Mouse (Mus musculus) midbrain, embryonic 15.5 days (tissue): ENCODE data around the gene Rtl10. TPM values are rescaled to one million over a fixed set of nuclear protein-coding genes. Genes with fewer than 3 reads are reported as not detected.

Source experiments
- ATAC-seq: fragments of 200-750 bp; cut with Nextera tagmentation; replicated peaks from 2 replicates; pipeline ENCODE4 v1.8.0; 2017; ENCODE audit warnings: moderate TSS enrichment
- H3K27ac ChIP-seq: fragments of 300-500 bp; sonication (generic); 2 replicates; pipeline ENCODE4 v1.5.1; 2015; ENCODE audit warnings: mild to moderate bottlenecking, inconsistent platforms
- H3K27me3 ChIP-seq: fragments of 300-500 bp; sonication (generic); replicated peaks from 2 replicates; pipeline ENCODE4 v1.6.1; 2015; ENCODE audit warnings: inconsistent platforms
- H3K36me3 ChIP-seq: fragments of 300-500 bp; sonication (generic); replicated peaks from 2 replicates; pipeline ENCODE4 v1.6.1; 2015; ENCODE audit warnings: inconsistent platforms
- H3K4me1 ChIP-seq: fragments of 300-500 bp; sonication (generic); 2 replicates; pipeline ENCODE4 v1.6.1; 2015; ENCODE audit warnings: inconsistent platforms
- H3K4me2 ChIP-seq: fragments of 300-500 bp; sonication (generic); 2 replicates; pipeline ENCODE4 v1.6.1; 2015; ENCODE audit warnings: inconsistent platforms, mild to moderate bottlenecking, moderate library complexity
- H3K4me3 ChIP-seq: fragments of 300-500 bp; sonication (generic); 2 replicates; pipeline ENCODE4 v1.5.1; 2015; ENCODE audit warnings: mild to moderate bottlenecking, inconsistent platforms
- H3K9ac ChIP-seq: fragments of 300-500 bp; sonication (generic); 2 replicates; pipeline ENCODE4 v1.6.1; 2015; ENCODE audit warnings: mild to moderate bottlenecking, inconsistent platforms
- H3K9me3 ChIP-seq: fragments of 300-500 bp; sonication (generic); 2 replicates; pipeline ENCODE4 v1.6.1; 2016; ENCODE audit warnings: inconsistent platforms
- WGBS: fragments of 180-500 bp; shearing (Covaris S2); methylation state at CpG from one replicate; pipeline ENCODE4 v1.1.7; 2015; ENCODE audit warnings: mixed read lengths; 5-methylcytosine and 5-hydroxymethylcytosine counted together
- polyA plus RNA-seq: library from polyadenylated mRNA; unstranded; fragments of >200 nt; fragmentation: Nextera tagmentation; extraction: Ambion mirVana; gene quantifications from 2 replicates; pipeline ENCODE4 v1.2.1, GENCODE M21; 2015

Gene Rtl10
- polyA plus RNA-seq, 1 experiment from 2014 or later, result 5.5 TPM

DNA sequence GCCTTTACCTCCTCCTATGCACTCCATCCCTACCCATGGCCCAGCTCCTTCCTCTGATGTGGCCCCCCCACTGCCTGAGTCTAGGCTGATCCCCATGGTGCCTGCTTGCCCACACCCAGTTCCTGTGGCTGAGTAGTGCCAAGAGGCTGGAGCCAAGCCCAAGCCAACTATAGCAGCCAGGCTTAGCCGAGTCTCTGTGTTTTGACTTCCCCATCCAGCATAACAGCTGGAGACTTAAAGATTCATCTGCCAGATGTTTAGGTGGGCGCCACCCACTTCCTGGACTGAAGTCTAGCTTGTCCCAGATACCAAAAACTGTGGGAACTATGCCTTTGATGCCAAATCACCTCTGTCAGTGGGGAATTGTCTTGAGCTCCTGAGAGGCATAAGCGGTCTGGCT lies 34.4 kb upstream of the Rtl10 start:
- H3K27ac ChIP-seq, result no peak overlapping the region
- no peak overlapping the region for H3K4me3 ChIP-seq
- ATAC-seq, result no peak
- 0 out of 2 replicates have a peak, but pooled peaks cover 2% of the 10 kb centered on the region for H3K36me3 ChIP-seq
- H3K4me2 ChIP-seq, result no peak overlapping the region
- H3K9ac ChIP-seq, result no peak overlapping the region
- 75% methylated on average over 3 of the region's 3 CpGs for WGBS
- peaks cover 10% of the 10 kb centered on the region for H3K4me1 ChIP-seq
- H3K27me3 ChIP-seq, result no peaks in the 10 kb centered on the region
- no peaks in the 10 kb centered on the region for H3K9me3 ChIP-seq

DNA sequence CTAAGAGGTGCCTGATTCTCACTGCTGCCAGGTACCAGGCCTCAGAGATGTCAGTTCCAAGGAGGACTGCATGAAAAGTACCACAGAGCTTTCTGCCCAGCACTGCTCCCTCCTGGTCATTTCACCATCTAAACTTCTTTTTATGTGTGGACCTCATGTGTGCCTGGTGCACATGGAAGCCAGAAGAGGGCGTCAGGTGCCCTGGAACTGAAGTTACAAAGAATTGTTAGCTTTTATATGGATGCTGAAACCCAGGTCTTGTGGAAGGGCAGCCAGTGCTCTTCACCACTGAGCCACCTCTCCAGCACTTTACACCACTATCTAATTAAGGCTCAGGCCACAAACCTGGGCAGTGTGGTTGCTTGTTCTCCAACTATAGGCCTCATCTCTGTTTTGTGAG lies 27.9 kb upstream of the Rtl10 start:
- Histone ChIP-seq H3K9me3 (no peaks in the 10 kb centered on the region), H3K36me3 (peaks cover 3% of the 10 kb centered on the region; the same call in 1 of the 2 replicates), H3K9ac (no peak overlapping the region), H3K4me3 (no peak overlapping the region), H3K27me3 (no peaks in the 10 kb centered on the region), H3K4me1 (no peaks in the 10 kb centered on the region), H3K4me2 (no peak overlapping the region), H3K27ac (no peak overlapping the region)
- WGBS, result 27% methylated on average over 1 of the region's 1 CpGs
- ATAC-seq, result no peak

GRCm38 (mm10) chr16:18471381-18471955 lies 27.2 kb upstream of the Rtl10 start:
- Histone ChIP-seq H3K4me3 (no peak overlapping the region), H3K27ac (no peak overlapping the region), H3K4me1 (no peaks in the 10 kb centered on the region), H3K9me3 (no peaks in the 10 kb centered on the region), H3K4me2 (no peak overlapping the region), H3K9ac (no peak overlapping the region), H3K27me3 (no peaks in the 10 kb centered on the region), H3K36me3 (peaks cover 3% of the 10 kb centered on the region; the same call in 1 of the 2 replicates)
- WGBS, result 82% methylated on average over 11 of the region's 11 CpGs
- no peak for ATAC-seq

- no peaks in the 10 kb centered on the region for H3K27me3 ChIP-seq
- H3K9ac ChIP-seq, result no peak overlapping the region
- 83% methylated on average over 6 of the region's 6 CpGs for WGBS
- H3K36me3 ChIP-seq, result peaks cover 3% of the 10 kb centered on the region; the same call in 1 of the 2 replicates
- no peaks in the 10 kb centered on the region for H3K4me1 ChIP-seq
- H3K4me2 ChIP-seq, result no peak overlapping the region
- no peak overlapping the region for H3K4me3 ChIP-seq
- no peaks in the 10 kb centered on the region for H3K9me3 ChIP-seq
- no peak for ATAC-seq
- no peak overlapping the region for H3K27ac ChIP-seq
Measured at GRCm38 (mm10) chr16:18471976-18472375, 26.7 kb upstream of the Rtl10 start.

DNA sequence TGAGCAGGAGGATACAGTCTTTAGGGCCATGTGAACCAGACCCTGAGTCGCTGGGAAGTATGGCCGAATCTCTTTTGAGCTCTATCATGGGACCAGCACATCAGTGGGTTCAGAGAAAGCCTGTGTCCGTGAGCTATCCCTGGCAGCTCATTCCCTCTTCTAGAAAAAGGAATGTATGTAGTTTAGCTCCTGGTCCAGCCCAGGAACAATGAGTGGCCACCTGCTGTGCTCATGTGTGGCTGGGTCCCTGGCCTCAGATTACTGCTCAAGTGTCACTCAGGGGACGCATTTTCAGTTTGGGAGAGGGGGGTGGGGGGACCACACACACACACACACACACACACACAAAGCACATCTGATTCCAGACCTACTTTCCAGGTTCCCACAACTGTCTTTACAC lies 26.3 kb upstream of the Rtl10 start:
- no peak for ATAC-seq
- 68% methylated on average over 4 of the region's 4 CpGs for WGBS

DNA sequence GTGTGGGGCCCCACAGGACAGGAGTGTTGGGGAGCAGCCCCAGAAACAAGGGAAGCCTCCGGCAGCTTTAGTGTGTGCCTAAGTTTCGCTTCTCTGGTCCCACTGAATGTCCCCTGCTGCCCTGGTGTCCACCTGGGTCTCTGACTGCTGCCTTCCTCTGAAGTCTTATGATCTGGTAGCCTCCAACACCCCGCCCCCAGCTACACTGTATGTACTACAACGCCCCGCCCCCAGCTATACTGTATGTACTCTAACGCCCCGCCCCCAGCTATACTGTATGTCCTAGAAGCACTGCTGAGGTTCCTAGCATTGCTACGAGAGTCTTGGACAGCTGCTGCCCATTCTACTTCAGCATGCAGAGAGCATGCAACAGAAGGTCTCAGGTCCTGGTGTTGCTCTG lies 25.7 kb upstream of the Rtl10 start:
- Histone ChIP-seq H3K36me3 (peaks cover 3% of the 10 kb centered on the region; the same call in 1 of the 2 replicates), H3K27ac (no peak overlapping the region), H3K4me3 (no peak overlapping the region), H3K27me3 (no peaks in the 10 kb centered on the region), H3K9me3 (no peaks in the 10 kb centered on the region), H3K9ac (no peak overlapping the region), H3K4me2 (no peak overlapping the region), H3K4me1 (no peaks in the 10 kb centered on the region)
- no peak for ATAC-seq
- WGBS, result 93% methylated on average over 8 of the region's 8 CpGs

More for the DNA sequence above, 26.3 kb upstream of the Rtl10 start:
- Histone ChIP-seq H3K9ac (no peak overlapping the region), H3K36me3 (peaks cover 3% of the 10 kb centered on the region; the same call in 1 of the 2 replicates), H3K4me3 (no peak overlapping the region), H3K27me3 (no peaks in the 10 kb centered on the region), H3K9me3 (no peaks in the 10 kb centered on the region), H3K4me2 (no peak overlapping the region), H3K27ac (no peak overlapping the region), H3K4me1 (no peaks in the 10 kb centered on the region)

DNA sequence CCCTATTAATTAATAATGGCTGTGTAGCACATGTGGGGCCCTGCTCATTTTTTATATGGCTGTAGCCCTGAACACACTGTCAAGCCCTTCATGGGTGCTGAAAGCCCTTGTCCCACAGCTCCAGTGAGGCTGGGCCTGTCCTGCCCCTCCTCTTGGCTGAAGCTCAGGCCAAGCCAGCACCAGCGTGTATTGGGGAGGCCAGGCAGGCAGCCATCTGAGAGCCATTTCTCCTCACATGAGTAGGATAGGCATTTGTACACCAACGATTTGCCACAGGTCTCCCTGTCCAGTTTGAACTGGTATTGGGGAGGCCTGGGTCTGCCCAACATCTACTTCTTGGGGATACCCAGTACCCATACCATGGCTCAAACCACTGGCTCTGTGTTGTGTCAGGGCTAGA lies 24.7 kb upstream of the Rtl10 start:
- Histone ChIP-seq H3K36me3 (peaks cover 3% of the 10 kb centered on the region; the same call in 1 of the 2 replicates), H3K27ac (no peak overlapping the region), H3K4me3 (no peak overlapping the region), H3K9me3 (no peaks in the 10 kb centered on the region), H3K4me2 (no peak overlapping the region), H3K27me3 (no peaks in the 10 kb centered on the region), H3K9ac (no peak overlapping the region), H3K4me1 (no peaks in the 10 kb centered on the region)
- ATAC-seq, result no peak
- 93% methylated on average over 2 of the region's 2 CpGs for WGBS

DNA sequence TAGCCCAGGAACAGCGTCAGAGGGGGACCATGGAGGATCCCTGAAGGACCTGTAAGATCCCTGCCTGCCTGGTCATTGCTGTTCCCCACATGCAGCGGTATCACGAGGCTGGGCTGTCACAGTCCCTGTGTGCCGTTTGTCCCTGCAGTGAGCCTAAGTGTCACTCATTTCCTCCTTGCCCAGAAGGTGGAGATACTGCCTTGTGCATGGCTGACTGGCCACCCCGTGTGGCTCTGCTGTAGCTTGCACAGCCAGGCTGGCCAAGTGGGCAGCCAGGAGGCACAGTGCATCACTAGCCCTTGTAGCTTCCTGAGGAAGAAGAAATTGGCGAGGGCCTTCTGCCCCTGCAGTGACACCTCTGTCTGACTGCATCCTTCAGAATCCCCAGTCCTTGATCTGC lies 20.7 kb upstream of the Rtl10 start:
- Histone ChIP-seq H3K9ac (no peak overlapping the region; the same call in 1 of the 2 replicates), H3K4me2 (no peak overlapping the region), H3K9me3 (no peaks in the 10 kb centered on the region), H3K36me3 (no peaks in the 10 kb centered on the region; the same call in 1 of the 2 replicates), H3K27me3 (no peaks in the 10 kb centered on the region), H3K4me3 (no peak overlapping the region), H3K4me1 (no peaks in the 10 kb centered on the region), H3K27ac (no peak overlapping the region)
- WGBS, result 75% methylated on average over 6 of the region's 6 CpGs
- ATAC-seq, result no peak

DNA sequence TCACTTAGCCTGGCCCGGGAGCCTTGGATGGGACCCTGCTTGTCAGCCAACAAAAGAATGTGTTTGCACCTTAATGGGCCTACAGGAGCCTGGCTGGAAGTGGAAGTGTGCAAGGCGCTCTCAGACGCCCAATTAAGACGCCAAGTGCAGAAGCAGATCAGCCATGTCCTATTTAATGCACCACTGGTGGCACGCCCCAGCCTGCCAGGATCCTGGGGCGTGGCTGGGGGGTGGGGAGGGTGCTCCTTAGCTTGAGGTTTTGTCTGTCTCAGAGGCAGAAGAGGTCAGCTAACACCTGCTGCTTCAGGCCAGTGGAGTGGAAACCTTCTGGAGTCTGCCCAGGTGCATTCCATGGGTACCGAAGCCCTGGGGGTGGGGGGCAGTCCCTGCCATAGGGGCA lies 19.0 kb upstream of the Rtl10 start:
- H3K4me3 ChIP-seq, result no peak overlapping the region
- H3K27ac ChIP-seq, result no peak overlapping the region
- H3K4me2 ChIP-seq, result no peak overlapping the region
- no peaks in the 10 kb centered on the region for H3K9me3 ChIP-seq
- ATAC-seq, result no peak
- H3K9ac ChIP-seq, result no peak overlapping the region
- H3K27me3 ChIP-seq, result no peaks in the 10 kb centered on the region
- WGBS, result 31% methylated on average over 7 of the region's 7 CpGs
- peaks cover 5% of the 10 kb centered on the region for H3K4me1 ChIP-seq
- H3K36me3 ChIP-seq, result no peaks in the 10 kb centered on the region; the same call in 1 of the 2 replicates

DNA sequence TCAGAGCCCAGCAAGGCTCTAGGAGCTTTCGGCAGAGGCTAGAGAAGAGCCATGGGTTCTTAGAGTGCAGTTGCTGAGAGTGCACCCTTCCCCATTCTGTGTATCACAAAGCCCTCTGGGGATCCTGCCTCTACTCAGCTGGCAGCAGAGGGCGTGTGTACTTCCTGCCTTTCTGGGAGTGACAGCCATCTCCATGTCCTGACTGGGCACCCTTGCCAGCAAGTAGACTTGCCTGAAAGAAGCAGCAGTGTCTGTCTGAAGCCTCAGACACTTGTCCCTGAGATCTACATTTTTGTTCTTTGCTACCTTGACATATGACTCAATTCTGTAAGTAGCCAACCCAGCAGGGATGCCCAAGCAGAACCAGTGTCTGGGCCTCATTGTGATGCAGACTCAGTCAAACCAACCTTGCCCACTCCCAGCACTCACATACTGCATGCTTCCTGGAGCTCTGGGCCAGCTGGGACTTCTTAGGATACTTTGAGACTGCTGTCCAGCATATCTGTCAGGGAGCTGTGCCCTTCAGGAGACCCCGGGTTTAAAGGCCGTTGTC lies 17.7 kb upstream of the Rtl10 start:
- Histone ChIP-seq H3K27ac (no peak overlapping the region), H3K4me1 (peaks cover 8% of the 10 kb centered on the region), H3K9me3 (no peaks in the 10 kb centered on the region), H3K4me3 (no peak overlapping the region), H3K36me3 (no peaks in the 10 kb centered on the region), H3K9ac (no peak overlapping the region), H3K27me3 (no peaks in the 10 kb centered on the region), H3K4me2 (no peak overlapping the region)
- no peak for ATAC-seq
- 66% methylated on average over 4 of the region's 4 CpGs for WGBS

GRCm38 (mm10) chr16:18482431-18482830 lies 16.3 kb upstream of the Rtl10 start:
- ATAC-seq, result no peak
- H3K4me3 ChIP-seq, result no peak overlapping the region
- H3K9me3 ChIP-seq, result no peaks in the 10 kb centered on the region
- H3K27ac ChIP-seq, result no peak overlapping the region
- 92% methylated on average over 3 of the region's 3 CpGs for WGBS
- no peak overlapping the region for H3K9ac ChIP-seq
- H3K27me3 ChIP-seq, result no peaks in the 10 kb centered on the region
- H3K4me1 ChIP-seq, result peaks cover 8% of the 10 kb centered on the region
- H3K4me2 ChIP-seq, result no peak overlapping the region
- no peaks in the 10 kb centered on the region for H3K36me3 ChIP-seq

GRCm38 (mm10) chr16:18483839-18484238 lies 14.9 kb upstream of the Rtl10 start:
- no peak overlapping the region for H3K27ac ChIP-seq
- H3K4me3 ChIP-seq, result no peak overlapping the region
- no peaks in the 10 kb centered on the region for H3K36me3 ChIP-seq
- H3K4me1 ChIP-seq, result peaks cover 8% of the 10 kb centered on the region
- no peaks in the 10 kb centered on the region for H3K27me3 ChIP-seq
- H3K4me2 ChIP-seq, result no peak overlapping the region
- no peak overlapping the region for H3K9ac ChIP-seq
- ATAC-seq, result no peak
- whole genome bisulfite sequencing, result 59% methylated on average over 5 of the region's 5 CpGs
- no peaks in the 10 kb centered on the region for H3K9me3 ChIP-seq

GRCm38 (mm10) chr16:18484386-18484785 lies 14.3 kb upstream of the Rtl10 start:
- no peaks in the 10 kb centered on the region for H3K36me3 ChIP-seq
- H3K27me3 ChIP-seq, result no peaks in the 10 kb centered on the region
- no peak for ATAC-seq
- H3K9me3 ChIP-seq, result no peaks in the 10 kb centered on the region
- H3K4me1 ChIP-seq, result peaks cover 8% of the 10 kb centered on the region
- H3K27ac ChIP-seq, result no peak overlapping the region
- no peak overlapping the region for H3K9ac ChIP-seq
- H3K4me3 ChIP-seq, result no peak overlapping the region
- WGBS, result 7% methylated on average over 4 of the region's 4 CpGs
- H3K4me2 ChIP-seq, result no peak overlapping the region
